Mouse (Mus musculus) neutrophil, adult 5-6 weeks (primary cell): ENCODE results near the gene Grid1. TPM values are rescaled to one million over a fixed set of nuclear protein-coding genes. Genes with fewer than 3 reads are reported as not detected.

ENCODE experiments used
- ATAC-seq: fragments of 151-379, 151-347 bp; 2 replicates; pipeline ENCODE4 v1.8.0; 2017; ENCODE audit warnings: mild to moderate bottlenecking, moderate TSS enrichment; ENCODE audit not compliant: insufficient number of reproducible peaks, poor library complexity, low FRiP score, severe bottlenecking; ENCODE audit errors: extremely low read depth
- total RNA-seq: library from RNA; stranded (forward); fragments of 200-1000 nt; gene quantifications from 2 replicates; pipeline ENCODE4 v1.2.3, GENCODE M21; 2017

Grid1 gene
- total RNA-seq, 1 experiment from 2014 or later = not detected

- no peak for ATAC-seq
These were observed 140.3 kb downstream of the Grid1 start for GRCm38 (mm10) chr14:34960227-34960626.

- no peak for ATAC-seq
These were observed 143.8 kb downstream of the Grid1 start for GRCm38 (mm10) chr14:34963616-34964168.

- no peak for ATAC-seq
These were observed 149.4 kb downstream of the Grid1 start for GRCm38 (mm10) chr14:34969102-34969819.

GRCm38 (mm10) chr14:34972930-34973329, 153.0 kb downstream of the Grid1 start:
- ATAC-seq = no peak

GRCm38 (mm10) chr14:34980756-34981155, 160.8 kb downstream of the Grid1 start:
- ATAC-seq = no peak

DNA sequence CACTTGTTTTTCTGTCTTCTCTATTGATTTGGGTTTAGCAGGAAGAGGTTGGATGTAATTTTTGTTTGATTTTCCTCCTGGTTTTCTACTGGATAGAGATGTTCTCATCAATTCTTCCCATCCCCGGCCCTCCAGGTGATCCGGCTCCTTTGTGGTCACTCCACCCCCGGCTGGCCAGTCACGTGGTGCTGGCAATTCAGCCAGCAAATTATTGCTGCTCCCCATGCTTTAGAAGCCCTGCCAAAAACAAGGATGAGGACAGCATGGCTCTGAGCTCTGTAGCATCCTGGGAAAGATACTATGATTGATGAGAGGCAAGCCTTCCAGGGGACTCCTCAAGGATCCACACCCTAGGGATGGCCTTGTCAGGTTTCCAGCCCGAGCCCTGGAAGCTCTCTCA, 169.2 kb downstream of the Grid1 start:
- no peak for ATAC-seq

- no peak for ATAC-seq
These were observed 186.8 kb downstream of the Grid1 start for GRCm38 (mm10) chr14:35006736-35007135.

GRCm38 (mm10) chr14:35008674-35009073, 188.8 kb downstream of the Grid1 start:
- ATAC-seq = no peak

DNA sequence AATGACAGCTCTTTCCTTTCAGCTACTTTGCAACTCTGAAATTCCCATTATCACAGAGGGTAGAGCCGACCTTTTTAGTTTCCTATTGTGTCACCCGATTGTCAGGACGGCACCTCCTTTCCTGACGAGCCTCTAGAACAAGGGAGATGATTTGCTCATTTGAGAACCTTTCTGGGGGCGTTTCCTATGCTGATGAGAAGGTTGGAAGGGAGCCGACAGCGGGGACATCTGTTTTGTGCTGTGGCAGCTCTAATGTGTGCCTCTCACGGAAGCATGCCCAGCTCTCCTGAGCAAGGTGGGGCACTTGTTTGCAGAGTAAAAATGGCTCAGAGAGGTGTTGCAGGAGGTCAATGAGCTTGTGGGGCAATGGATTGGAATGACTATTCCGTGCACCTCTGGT, 189.2 kb downstream of the Grid1 start:
- no peak for ATAC-seq

- no peak for ATAC-seq
These were observed 206.8 kb downstream of the Grid1 start for GRCm38 (mm10) chr14:35026686-35027085.

GRCm38 (mm10) chr14:35027501-35028140, 207.7 kb downstream of the Grid1 start:
- no peak for ATAC-seq

DNA sequence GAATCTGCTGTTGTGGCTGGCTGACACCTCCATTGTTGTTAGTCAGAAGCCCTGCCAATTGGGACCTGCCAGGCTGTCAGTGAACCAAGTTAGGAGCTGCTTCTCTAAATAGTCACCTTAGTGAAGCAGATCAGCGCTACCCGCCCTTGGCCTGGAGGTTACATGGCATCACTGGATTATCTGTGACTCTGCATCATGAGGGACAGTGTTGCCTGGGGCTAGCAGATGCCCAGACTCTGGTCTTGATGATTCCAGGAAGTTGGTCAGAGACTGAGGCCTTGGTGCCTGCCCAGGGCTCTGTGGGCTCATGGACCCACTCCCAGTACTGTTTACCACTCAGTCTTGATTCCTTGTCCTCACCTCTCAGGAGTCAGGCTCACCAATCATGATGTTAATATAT, 209.7 kb downstream of the Grid1 start:
- no peak for ATAC-seq

- ATAC-seq = no peak
These were observed 210.4 kb downstream of the Grid1 start for GRCm38 (mm10) chr14:35030271-35030670.

DNA sequence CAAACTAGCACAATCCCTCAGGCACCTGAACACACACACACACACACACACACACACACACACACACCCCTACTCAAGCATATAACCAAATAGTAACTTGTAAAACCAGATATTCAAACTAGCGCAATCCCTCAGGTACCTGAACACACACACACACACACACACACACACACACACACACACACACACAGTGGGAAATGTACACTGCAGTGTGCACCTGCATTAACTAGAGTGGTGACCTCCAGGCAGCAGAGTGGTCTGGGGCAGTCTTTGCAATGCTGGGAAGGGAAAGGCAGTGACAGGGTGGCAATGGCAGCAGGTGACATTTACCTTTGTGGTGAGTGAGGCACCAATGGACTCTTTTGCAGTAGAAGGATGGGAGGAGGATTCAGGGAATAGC, 212.4 kb downstream of the Grid1 start:
- ATAC-seq = no peak

GRCm38 (mm10) chr14:35044268-35044667, 224.4 kb downstream of the Grid1 start:
- no peak for ATAC-seq

GRCm38 (mm10) chr14:35044918-35045698, 225.2 kb downstream of the Grid1 start:
- no peak for ATAC-seq

DNA sequence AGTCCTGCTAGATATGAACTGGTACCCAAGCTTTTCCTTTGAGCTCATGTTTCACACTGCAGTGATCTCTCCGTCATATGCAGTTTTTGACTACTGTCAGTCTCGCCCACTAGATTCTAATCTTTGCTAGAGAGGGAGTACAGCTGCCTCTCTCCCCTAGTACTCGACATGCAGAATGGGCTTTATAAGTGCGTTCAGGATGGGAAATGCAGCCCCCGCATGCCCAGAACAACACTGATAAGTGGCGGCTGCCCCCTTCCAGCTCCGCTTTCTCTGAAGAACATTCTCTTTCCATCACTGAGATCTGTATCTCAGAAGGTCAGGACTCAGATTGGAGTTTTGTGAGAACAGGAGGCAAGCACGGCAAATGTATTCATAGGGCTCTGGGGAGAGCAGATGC, 229.3 kb downstream of the Grid1 start:
- ATAC-seq = no peak

- no peak for ATAC-seq
These were observed 234.2 kb downstream of the Grid1 start for GRCm38 (mm10) chr14:35054139-35054538.

- no peak for ATAC-seq
These were observed 254.7 kb downstream of the Grid1 start for GRCm38 (mm10) chr14:35074636-35075035.

- no peak for ATAC-seq
These were observed 260.0 kb downstream of the Grid1 start for GRCm38 (mm10) chr14:35079954-35080353.
